Mouse (Mus musculus): Measurements from ENCODE around the gene Kcng4. TPM values are rescaled to one million over a fixed set of nuclear protein-coding genes. Genes with fewer than 3 reads are reported as not detected.

The Kcng4 gene
- polyA plus RNA-seq, 1 experiment from 2014 or later, result 0.19 TPM

DNA sequence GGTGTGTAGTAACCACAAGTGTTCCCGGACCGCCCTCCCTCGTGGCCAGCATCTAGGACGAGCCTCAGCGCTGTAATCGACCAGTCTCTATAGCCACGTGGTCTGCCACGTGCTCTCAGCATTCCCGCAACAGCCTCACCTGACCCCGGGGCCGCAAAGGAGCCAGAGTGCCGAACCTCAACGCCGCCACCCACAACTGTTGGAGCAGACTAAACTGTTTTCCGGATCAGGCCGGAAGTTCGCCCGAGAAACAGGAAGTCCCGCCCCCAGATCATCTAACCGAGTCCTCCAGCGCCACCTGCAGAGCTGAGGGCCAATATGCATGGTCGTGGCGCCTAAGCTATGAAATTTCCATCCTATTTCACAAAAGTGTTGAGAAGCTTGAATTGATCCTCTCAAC, 30.5 kb downstream of the Kcng4 start, which contains the start of gene Taf1c:
TSS of gene Taf1c (minus strand) at position 227 of the 400 bp plus-strand sequence.
- Histone ChIP-seq H3K4me3 (peak within 1 kb of the TSS; percentile 77), H3K9me3 (no peaks in the 10 kb centered on the region), H3K36me3 (peaks cover 27% of the 10 kb centered on the region), H3K27ac (peak within 1 kb of the TSS; percentile 71), H3K4me1 (peaks cover 14% of the 10 kb centered on the region), H3K27me3 (no peaks in the 10 kb centered on the region), H3K4me2 (peak within 1 kb of the TSS; percentile 80), H3K9ac (peak within 1 kb of the TSS; percentile 79)
- ATAC-seq (ENCODE audit: insufficient number of reproducible peaks, low FRiP score, low TSS enrichment, low read depth), result peak; percentile 61; the same call in 1 of the 2 replicates
- WGBS, result 0% methylated on average over 23 of the region's 23 CpGs

DNA sequence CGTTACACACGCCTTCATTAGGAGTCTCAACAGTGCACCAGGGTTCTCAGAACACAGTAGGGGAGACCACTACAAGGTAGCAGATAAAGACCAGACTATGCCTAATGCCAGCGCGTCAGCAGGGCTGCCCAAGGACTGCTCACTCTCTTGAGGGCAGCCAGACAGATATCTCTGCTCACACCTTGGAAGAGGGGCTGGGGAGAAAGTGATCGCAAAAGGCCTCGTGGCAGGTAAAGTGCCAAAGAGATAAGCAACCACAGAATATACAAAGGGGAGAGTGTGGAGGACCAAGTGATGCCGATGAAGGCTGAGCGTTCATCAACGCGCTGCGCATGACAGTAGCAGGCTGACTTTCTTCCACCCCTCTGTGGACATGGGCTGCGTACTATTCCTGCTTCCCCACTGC, 31.1 kb downstream of the Kcng4 start:
- Histone ChIP-seq H3K36me3 (peaks cover 33% of the 10 kb centered on the region), H3K27ac (peak overlapping the region; percentile 71; the same call in 1 of the 2 replicates), H3K9me3 (no peaks in the 10 kb centered on the region), H3K4me3 (peak overlapping the region; percentile 77), H3K4me2 (peak overlapping the region; percentile 80), H3K4me1 (peaks cover 14% of the 10 kb centered on the region), H3K27me3 (no peaks in the 10 kb centered on the region), H3K9ac (peak overlapping the region; percentile 79)
- WGBS, result 35% methylated on average over 12 of the region's 12 CpGs
- no peak for ATAC-seq (ENCODE audit: insufficient number of reproducible peaks, low FRiP score, low TSS enrichment, low read depth)

DNA sequence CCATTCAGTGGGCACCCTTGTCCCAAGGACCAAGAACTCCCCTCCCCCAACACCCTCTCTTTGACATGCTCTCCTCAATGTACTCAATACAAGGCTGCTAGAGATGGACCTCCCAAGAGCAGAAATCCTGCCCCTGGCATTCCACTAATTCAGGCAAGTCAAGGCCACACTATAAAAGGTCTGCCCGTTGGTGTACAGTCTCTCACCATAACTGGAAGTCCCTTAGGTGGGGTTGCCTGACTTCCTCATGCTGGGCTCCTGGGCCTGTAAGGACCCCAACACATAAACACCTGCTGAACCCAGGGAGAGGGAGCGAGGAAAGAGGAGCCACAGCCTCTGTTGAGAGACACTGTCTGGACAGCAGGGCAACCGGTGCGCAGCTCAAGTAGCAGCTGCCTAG, 31.7 kb downstream of the Kcng4 start:
- Histone ChIP-seq H3K4me2 (peak overlapping the region; percentile 80; the same call in 1 of the 2 replicates), H3K4me3 (peak overlapping the region; percentile 77), H3K36me3 (peaks cover 39% of the 10 kb centered on the region), H3K4me1 (peaks cover 14% of the 10 kb centered on the region), H3K27ac (no peak overlapping the region), H3K9ac (0 out of 2 replicates have a peak overlapping the region, but pooled peaks have one; percentile 79), H3K27me3 (no peaks in the 10 kb centered on the region), H3K9me3 (no peaks in the 10 kb centered on the region)
- no peak for ATAC-seq (ENCODE audit: insufficient number of reproducible peaks, low FRiP score, low TSS enrichment, low read depth)
- 80% methylated on average over 4 of the region's 4 CpGs for WGBS

DNA sequence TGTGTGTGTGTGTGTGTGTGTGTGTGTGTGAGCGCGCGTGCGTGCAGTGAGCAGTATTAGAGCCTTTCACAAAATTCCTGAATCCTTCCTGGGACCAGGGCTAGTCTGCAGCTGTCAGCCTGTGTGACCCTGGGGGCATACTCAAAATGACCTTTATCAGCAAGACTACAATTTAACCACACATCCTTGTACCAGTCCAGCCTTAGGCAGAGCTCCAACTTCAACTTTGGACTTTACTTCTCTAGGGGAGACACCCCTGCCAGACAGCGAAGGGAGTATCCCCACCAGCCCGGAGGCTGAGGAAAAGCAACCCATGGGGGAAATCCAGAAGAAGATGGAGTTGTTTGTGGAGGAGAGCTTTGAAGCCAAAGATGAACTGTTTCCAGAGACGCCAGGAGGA, 44.0 kb downstream of the Kcng4 start:
- Histone ChIP-seq H3K4me2 (no peak overlapping the region), H3K4me1 (no peaks in the 10 kb centered on the region), H3K9me3 (no peaks in the 10 kb centered on the region), H3K36me3 (peaks cover 4% of the 10 kb centered on the region), H3K4me3 (no peak overlapping the region), H3K27ac (no peak overlapping the region), H3K9ac (no peak overlapping the region), H3K27me3 (no peaks in the 10 kb centered on the region)
- WGBS, result 93% methylated on average over 7 of the region's 7 CpGs
- no peak for ATAC-seq (ENCODE audit: insufficient number of reproducible peaks, low FRiP score, low TSS enrichment, low read depth)

DNA sequence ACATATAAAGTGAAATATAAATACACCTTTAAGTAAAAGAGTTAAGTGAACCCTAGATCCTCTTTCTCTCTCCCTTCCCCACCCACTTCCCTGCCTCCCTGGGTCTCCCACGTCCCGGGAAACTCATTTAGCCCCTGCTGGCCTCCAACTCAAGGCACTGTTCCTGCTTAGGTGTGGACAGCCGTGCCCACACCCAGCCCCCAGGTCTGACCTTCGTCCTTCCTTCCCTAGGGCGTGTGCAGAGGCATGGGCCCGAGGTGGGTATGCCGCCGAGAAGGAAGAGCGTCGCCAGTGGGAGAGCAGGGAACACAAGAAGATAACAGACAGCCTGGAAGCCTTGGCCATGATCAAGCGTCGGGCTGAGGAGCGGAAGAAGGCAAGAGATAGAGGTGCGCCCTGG, 45.1 kb downstream of the Kcng4 start:
- H3K9ac ChIP-seq, result no peak overlapping the region
- ATAC-seq (ENCODE audit: insufficient number of reproducible peaks, low FRiP score, low TSS enrichment, low read depth), result no peak
- no peaks in the 10 kb centered on the region for H3K36me3 ChIP-seq
- H3K4me1 ChIP-seq, result peaks cover 5% of the 10 kb centered on the region
- 81% methylated on average over 14 of the region's 14 CpGs for WGBS
- no peak overlapping the region for H3K27ac ChIP-seq
- no peak overlapping the region for H3K4me3 ChIP-seq
- no peak overlapping the region for H3K4me2 ChIP-seq
- H3K27me3 ChIP-seq, result no peaks in the 10 kb centered on the region
- no peaks in the 10 kb centered on the region for H3K9me3 ChIP-seq

DNA sequence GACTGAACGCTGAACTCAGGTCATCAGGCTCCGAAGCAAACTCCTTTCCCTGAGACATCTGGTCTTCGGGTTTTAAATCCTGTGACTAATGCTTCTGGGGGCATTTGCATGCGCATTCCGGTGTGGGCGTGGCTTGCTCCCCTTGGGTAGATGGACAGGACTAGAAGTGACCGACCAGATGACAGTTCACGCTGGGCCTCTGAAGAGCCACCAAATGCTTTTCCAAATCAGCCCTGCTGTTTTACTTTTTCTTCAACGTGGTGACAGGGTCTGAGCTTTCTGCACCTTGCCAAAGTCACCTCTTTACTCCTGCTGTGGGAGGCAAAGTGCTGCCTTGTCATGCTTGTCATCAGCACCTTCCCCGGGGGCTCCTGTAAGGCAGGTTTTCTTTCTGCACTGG, 46.6 kb downstream of the Kcng4 start:
- Histone ChIP-seq H3K4me1 (peaks cover 5% of the 10 kb centered on the region), H3K4me2 (no peak overlapping the region), H3K4me3 (no peak overlapping the region), H3K27me3 (no peaks in the 10 kb centered on the region), H3K27ac (no peak overlapping the region), H3K9ac (no peak overlapping the region), H3K9me3 (no peaks in the 10 kb centered on the region), H3K36me3 (no peaks in the 10 kb centered on the region)
- WGBS, result 20% methylated on average over 10 of the region's 10 CpGs
- ATAC-seq (ENCODE audit: insufficient number of reproducible peaks, low FRiP score, low TSS enrichment, low read depth), result no peak

DNA sequence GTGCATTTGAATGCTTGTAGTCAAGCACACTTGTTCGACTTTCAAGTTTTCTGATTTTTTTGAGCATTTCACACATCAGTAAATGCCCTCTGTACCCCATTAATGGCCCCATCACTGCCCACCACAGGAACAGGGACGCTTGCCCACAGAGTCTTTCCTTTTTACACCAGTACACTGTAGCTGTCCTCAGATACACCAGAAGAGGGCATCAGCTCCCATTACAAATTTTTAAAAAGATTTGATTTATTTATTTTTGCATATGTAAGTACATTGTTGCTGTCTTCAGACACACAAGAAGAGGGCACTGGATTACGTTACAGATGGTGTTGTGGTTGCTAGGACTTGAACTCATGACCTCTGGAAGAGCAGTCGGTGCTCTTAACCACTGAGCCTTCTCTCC, 47.2 kb downstream of the Kcng4 start:
- ATAC-seq (ENCODE audit: insufficient number of reproducible peaks, low FRiP score, low TSS enrichment, low read depth), result no peak
- WGBS, result 61% methylated on average over 4 of the region's 4 CpGs
- H3K36me3 ChIP-seq, result no peaks in the 10 kb centered on the region
- peaks cover 5% of the 10 kb centered on the region for H3K4me1 ChIP-seq
- H3K9ac ChIP-seq, result no peak overlapping the region
- H3K9me3 ChIP-seq, result no peaks in the 10 kb centered on the region
- no peaks in the 10 kb centered on the region for H3K27me3 ChIP-seq
- H3K4me2 ChIP-seq, result no peak overlapping the region
- H3K4me3 ChIP-seq, result no peak overlapping the region
- no peak overlapping the region for H3K27ac ChIP-seq

DNA sequence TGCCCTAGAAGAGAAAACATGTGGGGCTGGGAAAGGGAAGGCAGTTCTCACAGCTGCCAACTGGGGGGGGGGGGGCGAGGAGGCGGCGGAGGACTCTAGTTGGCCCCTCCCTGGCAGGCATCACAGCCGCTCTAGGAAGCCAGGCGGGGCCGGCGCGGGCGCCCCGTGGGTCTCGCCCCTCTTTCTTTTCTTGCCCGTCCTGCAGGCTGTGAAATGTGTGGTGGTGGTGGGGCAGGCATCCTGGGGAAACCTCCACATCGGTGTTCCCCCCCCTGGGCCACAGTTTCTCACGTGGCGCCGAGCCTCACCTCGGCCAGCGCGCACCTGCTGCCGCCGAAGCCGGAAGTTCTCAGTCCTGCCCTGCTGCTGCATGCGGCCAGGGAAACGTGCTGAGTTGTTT, 49.6 kb downstream of the Kcng4 start:
- Histone ChIP-seq H3K27me3 (no peaks in the 10 kb centered on the region), H3K9me3 (no peaks in the 10 kb centered on the region), H3K4me2 (peak overlapping the region; percentile 55), H3K4me1 (peaks cover 5% of the 10 kb centered on the region), H3K27ac (no peak overlapping the region), H3K36me3 (no peaks in the 10 kb centered on the region), H3K9ac (no peak overlapping the region; the same call in 1 of the 2 replicates), H3K4me3 (peak overlapping the region; percentile 36)
- WGBS, result 16% methylated on average over 23 of the region's 24 CpGs
- no peak for ATAC-seq (ENCODE audit: insufficient number of reproducible peaks, low FRiP score, low TSS enrichment, low read depth)

DNA sequence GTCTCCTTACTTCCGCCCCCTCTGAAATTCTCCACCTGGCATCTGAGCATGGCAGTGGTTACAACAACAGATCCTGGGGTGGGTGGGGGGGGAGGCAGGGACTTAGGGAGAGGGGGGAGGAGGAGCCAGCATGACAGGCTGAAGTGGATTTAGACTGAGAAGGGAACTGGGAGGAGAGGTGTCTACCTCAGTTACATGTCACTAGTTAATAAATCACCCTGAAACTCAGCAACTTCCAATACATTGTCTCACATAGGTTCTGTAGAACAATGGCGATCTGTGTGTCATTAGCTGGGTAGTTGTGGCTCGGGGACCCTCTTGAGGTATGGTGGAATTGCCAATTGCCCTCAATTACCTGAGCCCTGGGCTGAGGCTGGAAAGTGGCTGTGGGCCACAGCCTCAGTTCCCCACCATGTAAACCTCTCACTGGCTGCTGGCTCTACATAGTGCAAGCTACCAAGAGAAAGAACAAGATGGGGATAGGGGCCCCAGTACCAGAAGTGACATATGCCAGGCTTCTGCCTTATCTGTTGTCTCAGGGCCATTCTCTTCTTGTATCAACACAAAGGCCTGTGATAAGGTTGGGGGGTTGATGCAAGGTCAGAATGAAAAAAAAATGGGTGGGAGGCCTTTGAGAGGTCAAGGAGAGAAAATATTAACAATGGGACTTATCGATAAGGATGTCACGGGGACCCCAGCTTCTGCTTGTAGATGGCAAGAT, 54.9 kb downstream of the Kcng4 start:
- H3K9ac ChIP-seq, result no peak overlapping the region
- no peak overlapping the region for H3K27ac ChIP-seq
- no peak for ATAC-seq (ENCODE audit: insufficient number of reproducible peaks, low FRiP score, low TSS enrichment, low read depth)
- peaks cover under 1% of the 10 kb centered on the region; the same call in 1 of the 2 replicates for H3K4me1 ChIP-seq
- 83% methylated on average over 5 of the region's 5 CpGs for WGBS
- no peak overlapping the region for H3K4me3 ChIP-seq
- no peaks in the 10 kb centered on the region for H3K9me3 ChIP-seq
- H3K27me3 ChIP-seq, result peaks cover 32% of the 10 kb centered on the region
- H3K36me3 ChIP-seq, result no peaks in the 10 kb centered on the region
- no peak overlapping the region for H3K4me2 ChIP-seq

DNA sequence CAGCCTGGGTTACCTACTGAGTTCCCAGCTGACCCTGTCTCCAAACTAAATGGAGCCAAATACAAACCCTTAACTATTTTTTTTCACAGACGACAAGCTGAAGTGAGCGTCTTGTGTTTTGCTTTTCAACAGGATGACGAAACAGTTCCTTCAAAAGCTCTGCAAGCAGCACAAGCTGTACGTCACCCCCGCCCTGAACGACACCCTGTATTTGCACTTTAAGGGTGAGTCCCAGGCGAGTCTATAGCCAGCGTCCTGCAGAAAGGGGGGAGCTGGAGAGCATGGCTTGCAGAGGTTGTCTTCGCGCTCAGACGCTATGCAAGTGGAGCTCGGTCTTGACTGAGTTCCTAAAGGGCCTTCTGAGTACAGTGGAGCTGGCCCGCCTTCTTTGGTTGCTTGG, 56.4 kb downstream of the Kcng4 start:
- Histone ChIP-seq H3K4me2 (no peak overlapping the region), H3K9ac (no peak overlapping the region), H3K4me1 (peaks cover 11% of the 10 kb centered on the region), H3K36me3 (no peaks in the 10 kb centered on the region), H3K9me3 (no peaks in the 10 kb centered on the region), H3K4me3 (no peak overlapping the region), H3K27me3 (peaks cover 32% of the 10 kb centered on the region), H3K27ac (no peak overlapping the region)
- ATAC-seq (ENCODE audit: insufficient number of reproducible peaks, low FRiP score, low TSS enrichment, low read depth), result no peak
- WGBS, result 38% methylated on average over 13 of the region's 13 CpGs

DNA sequence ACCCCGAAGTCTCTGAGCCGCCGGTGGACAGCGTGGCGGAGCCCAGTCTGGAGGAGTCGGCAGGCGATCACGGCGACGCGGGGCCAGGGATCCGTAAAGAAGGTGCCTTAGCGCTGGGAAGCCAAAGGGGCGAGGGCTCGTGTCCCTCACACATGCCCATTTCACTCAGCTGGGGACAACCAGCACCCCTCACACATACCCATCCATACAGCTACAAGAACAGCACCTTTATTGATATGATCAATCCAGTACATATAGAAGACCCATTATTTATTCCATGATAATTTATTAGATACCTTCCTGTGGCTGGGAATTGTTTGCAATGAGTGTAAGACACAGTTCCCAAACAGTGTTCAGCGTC, 60.1 kb downstream of the Kcng4 start:
- ATAC-seq (ENCODE audit: insufficient number of reproducible peaks, low FRiP score, low TSS enrichment, low read depth), result no peak
- Histone ChIP-seq H3K36me3 (no peaks in the 10 kb centered on the region), H3K9ac (peak overlapping the region; percentile 43; the same call in 1 of the 2 replicates), H3K9me3 (no peaks in the 10 kb centered on the region), H3K27me3 (peaks cover 32% of the 10 kb centered on the region), H3K27ac (no peak overlapping the region), H3K4me1 (peaks cover 16% of the 10 kb centered on the region), H3K4me3 (peak overlapping the region; percentile 77), H3K4me2 (peak overlapping the region; percentile 97)
- 2% methylated on average over 16 of the region's 16 CpGs for WGBS

DNA sequence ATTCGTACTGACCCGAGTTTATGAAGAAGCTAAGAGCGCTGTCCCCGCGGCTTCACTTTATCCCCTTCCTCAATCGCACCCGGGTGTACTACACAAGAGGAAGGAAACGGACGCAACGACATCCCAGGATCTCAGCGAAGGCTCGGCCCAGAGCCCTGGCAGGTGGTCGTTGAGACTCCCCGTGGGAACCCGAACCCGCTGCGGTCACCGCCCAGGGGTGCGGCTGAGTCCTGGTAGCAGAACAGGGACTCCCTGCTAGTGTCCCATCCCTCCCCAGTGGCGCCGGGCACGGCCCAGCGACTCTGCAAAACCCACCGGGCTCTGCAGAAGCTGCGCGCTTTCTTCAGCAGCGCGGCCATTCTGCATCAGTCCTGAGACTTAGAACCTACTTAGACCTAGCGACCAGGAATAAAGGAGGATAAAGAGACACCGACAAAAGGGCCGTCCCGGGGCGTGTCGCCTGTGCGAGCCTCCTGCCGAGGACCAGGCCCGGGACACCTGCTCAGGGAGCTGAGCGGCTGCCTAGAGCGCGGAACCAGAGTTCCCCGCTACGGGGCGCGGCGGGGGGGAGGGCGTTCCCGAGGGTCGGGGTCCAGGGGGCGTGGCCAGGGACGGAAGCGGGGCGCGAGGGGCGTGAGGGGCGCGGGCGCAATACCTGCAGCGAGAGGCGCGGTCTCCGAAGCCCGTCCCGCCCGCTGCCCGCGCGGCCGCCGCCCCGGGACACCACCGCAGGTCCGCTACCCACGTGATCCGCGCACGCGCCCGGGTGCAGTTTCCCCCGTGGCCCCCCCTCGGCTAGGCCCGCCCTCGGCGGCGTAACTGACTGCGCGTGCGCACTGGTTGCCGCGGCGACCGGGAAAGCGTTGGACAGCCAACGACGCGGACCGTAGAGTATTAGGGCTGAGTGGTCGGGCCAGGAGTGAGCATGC, 60.8 kb downstream of the Kcng4 start, which contains the start of the genes Hsdl1 and Dnaaf1:
TSS of gene Hsdl1 (minus strand) at position 747 of the 929 bp plus-strand sequence.
TSS of gene Dnaaf1 (plus strand) at position 799 of the 929 bp plus-strand sequence.
- Histone ChIP-seq H3K9me3 (no peaks in the 10 kb centered on the region), H3K9ac (peak within 1 kb of the TSS; percentile 58), H3K4me3 (peak within 1 kb of the TSS; percentile 77), H3K4me1 (peaks cover 16% of the 10 kb centered on the region), H3K27me3 (peaks cover 30% of the 10 kb centered on the region), H3K36me3 (no peaks in the 10 kb centered on the region), H3K4me2 (peak within 1 kb of the TSS; percentile 97), H3K27ac (0 out of 2 replicates have a peak within 1 kb of the TSS, but pooled peaks have one; percentile 38)
- under 1% methylated on average over 96 of the region's 97 CpGs for WGBS
- ATAC-seq (ENCODE audit: insufficient number of reproducible peaks, low FRiP score, low TSS enrichment, low read depth), result peak; percentile 82

Data from limb, embryonic 15.5 days (tissue).